Mouse (Mus musculus) forebrain, embryonic 16.5 days (tissue): ENCODE data around the gene Eif2ak3. TPM values are rescaled to one million over a fixed set of nuclear protein-coding genes. Genes with fewer than 3 reads are reported as not detected.

Source experiments
- polyA plus RNA-seq: library from polyadenylated mRNA; unstranded; fragments of >200 nt; fragmentation: Nextera tagmentation; extraction: Ambion mirVana; gene quantifications from 2 replicates; pipeline ENCODE4 v1.2.1, GENCODE M21; 2015

Eif2ak3 gene
- polyA plus RNA-seq, 1 experiment from 2014 or later: 14.4 TPM

Other genes with a start within 250 kb of the Eif2ak3 start
- 2.5 and 3.3 TPM in 2 replicates for gene Rpia, start 52.3 kb upstream of the Eif2ak3 start, polyA plus RNA-seq
- gene Tex37, start 74.4 kb downstream of the Eif2ak3 start, polyA plus RNA-seq: not detected in 2 replicates
- gene Foxi3, start 112.0 kb downstream of the Eif2ak3 start, polyA plus RNA-seq: not detected in 2 replicates